Mouse (Mus musculus) right cerebral cortex, adult 18-20 months (tissue): ENCODE results near the gene Plekho1.

Experiments used
- DNase-seq: peaks from one replicate; pipeline ENCODE4 v3.0.0; 2022; ENCODE audit warnings: mixed read lengths

The Plekho1 gene

DNA sequence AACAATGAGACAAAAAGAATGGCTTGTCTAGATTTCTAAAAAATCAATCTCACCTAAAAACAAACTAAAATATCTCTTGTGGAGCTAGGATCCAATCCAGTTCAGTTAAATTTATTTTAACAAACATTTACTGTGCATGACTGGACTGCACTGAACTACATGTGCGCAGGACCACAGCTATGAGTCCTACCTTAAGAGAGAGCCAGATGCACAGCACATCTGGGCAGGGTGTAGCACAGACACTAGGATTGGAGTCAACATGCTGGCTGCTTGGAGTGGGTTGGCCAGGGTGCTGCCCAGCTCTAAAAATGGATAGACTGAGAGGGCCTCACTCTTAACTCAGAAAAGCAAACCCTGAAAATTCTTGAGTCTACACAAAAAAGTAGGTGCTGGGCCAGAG is 5.8 kb upstream of the Plekho1 start:
- DNase-seq: no peak

- DNase-seq: peak; percentile 57
Observed at GRCm38 (mm10) chr3:96000921-96001501, 5.2 kb upstream of the Plekho1 start.

GRCm38 (mm10) chr3:96000080-96000632 is 4.4 kb upstream of the Plekho1 start:
- DNase-seq: no peak

DNA sequence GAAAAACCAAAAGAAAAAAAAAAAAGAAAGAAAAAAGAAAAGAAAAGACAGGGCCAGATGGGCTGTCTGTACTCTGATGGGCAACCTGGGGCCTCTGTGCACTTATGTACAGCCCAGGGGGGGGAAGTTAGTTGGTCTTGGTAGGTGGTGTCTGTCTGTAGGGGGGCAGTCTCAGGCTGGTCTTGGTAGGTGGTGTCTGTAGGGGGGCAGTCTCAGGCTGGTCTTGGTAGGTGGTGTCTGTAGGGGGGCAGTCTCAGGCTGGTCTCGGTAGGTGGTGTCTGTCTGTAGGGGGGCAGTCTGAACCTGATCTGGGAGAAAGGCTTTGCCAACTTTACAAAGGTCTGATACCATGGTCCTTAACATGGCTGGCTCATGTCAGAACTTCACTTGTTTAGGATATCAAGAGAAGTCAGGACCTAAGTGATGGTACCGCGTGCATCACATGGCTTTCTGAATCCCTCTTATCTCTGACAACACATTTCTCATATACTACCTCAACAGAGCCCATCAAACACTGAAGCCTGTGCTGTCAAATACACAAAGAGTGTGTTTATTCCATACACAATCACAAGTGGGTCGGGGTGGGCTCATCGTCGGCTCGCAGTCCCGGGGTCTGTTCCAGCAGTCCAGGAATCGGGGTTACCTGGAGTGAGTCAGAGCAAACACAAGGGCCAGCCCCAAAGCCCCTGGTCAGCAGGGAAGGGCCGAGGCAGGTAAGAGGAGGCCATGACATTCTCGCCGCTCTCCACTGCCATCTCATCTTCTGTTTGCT is 3.7 kb upstream of the Plekho1 start:
- no peak for DNase-seq

DNA sequence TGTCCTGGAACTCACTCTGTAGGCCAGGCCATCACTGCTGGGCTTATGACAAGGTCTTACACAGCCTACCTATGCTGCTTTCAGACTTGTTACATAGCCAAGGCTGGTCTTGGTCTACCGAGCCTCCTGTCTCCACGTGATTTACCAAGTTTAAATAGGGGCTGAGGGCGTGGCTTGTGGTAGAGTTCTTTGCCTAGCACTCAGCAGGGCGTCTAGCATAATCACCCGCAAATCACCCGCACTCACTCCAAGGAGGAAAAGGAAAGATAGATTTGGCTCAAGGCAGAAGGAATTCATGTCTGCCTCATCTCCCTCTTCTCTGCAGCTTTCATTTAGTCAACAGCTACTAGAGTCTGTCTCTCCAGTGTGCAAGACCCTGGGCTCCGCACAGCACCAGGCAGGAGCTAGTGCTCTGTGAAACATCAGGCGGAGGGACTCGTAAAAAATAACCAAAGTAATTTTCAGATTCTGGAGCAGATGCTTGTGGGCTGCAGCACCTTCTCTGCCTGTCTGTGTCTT is 1.5 kb upstream of the Plekho1 start:
- peak; percentile 77 for DNase-seq

DNA sequence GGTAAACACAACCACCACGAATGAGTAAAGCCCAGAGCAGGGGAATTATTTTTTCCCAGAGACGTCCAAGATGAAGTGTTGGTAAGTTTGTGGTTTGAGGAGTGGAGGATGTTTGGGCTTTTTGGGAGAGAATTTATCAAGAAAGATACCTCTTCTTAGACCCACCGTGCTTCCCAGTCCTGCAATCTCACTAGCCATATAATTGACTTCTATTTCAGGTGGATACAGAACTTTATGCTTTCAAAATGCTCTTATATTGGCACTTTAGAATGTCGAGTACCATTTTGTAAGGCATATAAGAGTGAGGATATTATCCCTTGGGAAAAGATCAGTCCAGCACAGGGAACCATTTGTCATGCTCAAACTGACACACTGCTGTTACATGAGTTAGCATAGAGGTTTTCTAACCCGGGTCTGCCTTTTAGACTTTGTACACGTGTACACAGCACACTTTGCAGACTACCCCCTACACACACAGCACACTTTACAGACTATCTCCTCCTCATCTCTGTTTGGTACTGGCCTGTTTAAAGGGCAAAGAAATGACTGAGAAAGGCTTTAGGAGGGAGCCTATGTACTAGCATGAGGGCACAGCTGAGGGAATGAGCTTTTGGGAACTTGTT is 761 bp upstream of the Plekho1 start:
- DNase-seq: no peak

- DNase-seq: peak; percentile 34
Observed at GRCm38 (mm10) chr3:95994975-95995801, 613 bp downstream of the Plekho1 start.

- DNase-seq: no peak
Observed at GRCm38 (mm10) chr3:95994381-95994846, 1.4 kb downstream of the Plekho1 start.

GRCm38 (mm10) chr3:95993881-95994280 is 1.9 kb downstream of the Plekho1 start:
- no peak for DNase-seq

- DNase-seq: peak; percentile 42
Observed at GRCm38 (mm10) chr3:95992990-95993603, 2.7 kb downstream of the Plekho1 start.

GRCm38 (mm10) chr3:95990413-95990941 is 5.3 kb downstream of the Plekho1 start:
- no peak for DNase-seq

- DNase-seq: no peak
Observed at GRCm38 (mm10) chr3:95988969-95989368, 6.8 kb downstream of the Plekho1 start.

DNA sequence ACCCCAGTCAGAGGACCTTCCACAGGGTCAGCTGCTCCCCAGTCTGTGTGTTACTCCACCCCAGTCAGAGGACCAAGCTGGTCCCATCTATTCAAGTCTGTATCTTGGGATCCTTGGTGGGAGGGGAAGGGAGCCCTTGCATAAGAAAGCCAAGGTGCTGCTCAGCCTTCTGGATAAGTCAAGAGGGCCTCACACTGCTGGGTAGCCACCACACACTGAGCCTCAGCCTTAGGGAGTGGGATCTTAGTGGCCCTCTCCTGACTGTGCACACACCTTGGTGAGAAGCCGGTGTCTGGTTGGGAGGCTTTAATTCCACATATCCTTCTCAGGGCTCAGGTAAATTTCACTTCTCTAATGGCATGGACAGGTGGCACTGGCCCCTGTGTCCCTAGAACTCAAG is 7.7 kb downstream of the Plekho1 start:
- no peak for DNase-seq

DNA sequence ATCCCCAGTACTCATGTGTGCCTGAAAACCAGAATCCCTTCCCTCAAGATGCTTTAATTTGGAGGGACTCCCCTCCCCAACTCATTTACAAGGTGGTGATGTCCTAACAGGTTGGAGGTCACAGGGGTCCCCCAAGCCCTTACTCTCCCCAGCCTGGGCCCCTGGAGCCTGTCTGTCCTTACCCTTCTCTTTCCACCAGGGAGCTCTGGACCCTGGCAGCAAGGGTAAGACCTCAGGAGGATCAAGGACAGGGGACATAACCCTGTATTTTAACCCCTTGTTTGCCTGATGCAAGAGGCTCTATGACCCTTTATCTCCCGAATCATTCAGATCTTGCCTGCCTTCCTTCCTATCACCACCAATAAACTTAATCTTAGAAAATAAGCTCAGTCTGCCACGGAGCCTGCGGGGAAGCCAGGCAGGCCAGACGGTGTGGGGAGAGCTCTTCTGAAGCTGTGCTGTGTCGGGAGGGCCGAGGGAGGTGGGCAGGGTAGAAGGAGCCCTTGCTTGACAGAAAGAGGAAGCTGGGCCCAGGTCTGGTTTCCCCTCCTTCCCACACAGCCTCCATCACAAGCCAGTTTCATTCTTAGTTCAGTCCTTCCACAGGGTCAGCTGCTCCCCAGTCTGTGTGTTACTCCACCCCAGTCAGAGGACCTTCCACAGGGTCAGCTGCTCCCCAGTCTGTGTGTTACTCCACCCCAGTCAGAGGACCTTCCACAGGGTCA is 8.3 kb downstream of the Plekho1 start:
- no peak for DNase-seq

GRCm38 (mm10) chr3:95986984-95987383 is 8.8 kb downstream of the Plekho1 start:
- DNase-seq: no peak

GRCm38 (mm10) chr3:95986001-95986622 is 9.7 kb downstream of the Plekho1 start:
- peak; percentile 82 for DNase-seq

DNA sequence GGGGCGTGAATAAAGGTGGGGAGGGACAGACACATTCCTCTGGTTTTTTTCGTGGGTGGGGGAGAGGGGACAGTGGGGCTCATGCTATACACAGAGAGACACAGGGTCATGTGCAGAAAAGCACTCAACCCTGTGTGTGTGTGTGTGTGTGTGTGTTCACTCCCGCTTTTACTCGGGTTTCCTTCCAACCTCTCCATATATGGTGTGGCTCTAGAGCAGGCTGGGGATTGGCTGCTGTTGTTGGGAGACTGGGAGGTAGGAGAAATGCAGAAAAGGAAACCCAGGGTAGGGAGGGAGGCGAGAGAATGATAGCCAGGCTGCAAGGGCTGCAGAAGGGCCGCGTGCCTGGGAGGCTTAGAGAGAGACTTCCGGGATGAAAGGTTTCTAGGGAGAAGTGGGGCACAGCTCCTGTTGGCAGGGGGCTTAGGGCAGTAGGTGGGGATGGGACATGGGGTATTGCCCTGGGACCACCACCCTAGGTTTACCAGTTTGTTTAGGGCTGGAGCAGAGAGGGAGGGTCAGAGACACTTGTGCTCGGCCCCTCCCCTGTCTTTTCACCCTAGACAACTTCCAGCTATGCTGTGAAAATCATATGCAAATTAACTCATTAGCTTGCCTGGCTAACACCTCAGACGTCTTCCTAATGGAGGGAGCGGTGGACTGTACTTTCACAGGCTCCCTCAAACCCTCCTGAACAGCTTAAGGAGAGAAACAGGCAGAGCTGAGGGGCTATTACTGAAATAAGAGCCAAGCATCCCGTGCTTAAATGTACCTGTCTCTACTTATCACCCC is 10.4 kb downstream of the Plekho1 start:
- DNase-seq: peak; percentile 74

- no peak for DNase-seq
Observed at GRCm38 (mm10) chr3:95982129-95982528, 13.7 kb downstream of the Plekho1 start.

DNA sequence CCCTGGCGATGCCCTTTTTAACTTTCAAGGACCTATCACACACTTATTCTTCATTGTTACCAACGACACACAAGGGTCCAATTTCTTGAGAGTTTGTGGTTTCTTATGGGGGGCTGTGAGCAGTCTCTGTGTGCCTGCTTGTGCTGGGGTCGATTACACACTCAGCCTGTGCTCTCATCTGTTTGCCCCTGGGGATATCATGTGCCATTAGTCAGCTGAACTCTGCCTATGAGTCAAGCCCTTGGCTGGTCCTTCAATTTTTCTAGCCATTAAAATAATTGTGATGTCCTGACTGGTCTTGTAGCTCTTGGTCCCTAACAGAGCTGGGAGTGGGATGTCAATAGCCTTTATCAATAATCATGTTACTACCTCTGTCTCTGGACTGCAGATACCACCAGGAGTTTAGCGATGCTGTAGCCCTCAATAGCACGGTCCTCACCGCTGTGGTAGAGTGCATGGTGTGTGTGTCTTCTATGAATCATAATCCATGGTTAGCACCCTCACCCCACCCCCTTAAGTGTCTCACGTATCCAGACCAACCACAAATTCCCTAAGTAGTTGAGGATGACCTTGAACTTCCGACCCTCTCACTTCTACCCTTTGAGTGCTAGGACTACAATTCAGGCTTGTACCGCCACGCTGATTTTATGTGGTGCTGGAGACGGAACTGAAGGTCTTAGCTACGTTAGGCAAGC is 15.4 kb downstream of the Plekho1 start:
- DNase-seq: no peak
